Mouse (Mus musculus): Measurements from ENCODE around the gene Ppp1r16b. TPM values are rescaled to one million over a fixed set of nuclear protein-coding genes. Genes with fewer than 3 reads are reported as not detected.
A peak's percentile ranks its signal among the peaks of the same experiment; 100 is the strongest.

Ppp1r16b gene
- polyA plus RNA-seq, 1 experiment = 5.3 TPM

DNA sequence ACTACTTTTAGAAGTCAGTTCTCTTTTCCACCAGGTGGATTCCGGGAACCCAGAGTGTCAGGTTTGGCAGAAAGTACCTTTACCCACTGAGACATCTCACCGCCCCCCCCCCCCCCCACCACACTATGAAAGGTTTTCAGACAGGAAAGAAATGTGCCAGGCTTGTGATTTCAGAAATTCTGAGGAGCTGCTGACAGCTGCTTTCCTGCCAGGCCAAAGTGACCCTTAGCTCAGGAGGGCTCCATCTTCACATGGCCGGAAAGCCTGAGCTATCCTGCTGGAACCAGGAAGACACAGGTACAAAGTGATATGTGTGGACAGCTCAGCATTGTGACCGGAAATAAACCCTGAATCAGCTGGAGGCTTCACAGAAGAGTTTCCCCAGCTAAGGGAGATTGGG lies 56.9 kb downstream of the Ppp1r16b start:
- H3K4me1 ChIP-seq (ENCODE audit: control insufficient read depth, insufficient read depth, low read length) = peaks cover 6% of the 10 kb centered on the region
- TF ChIP-seq CTCF (IDR thresholded peaks at IDR 0.05; ENCODE audit: control insufficient read depth, insufficient read depth, low read length) (no peak), POLR2A (IDR thresholded peaks at IDR 0.05; ENCODE audit: borderline replicate concordance, control insufficient read depth, low read depth, low read length) (no peak)
- WGBS = 48% methylated on average over 4 of the region's 4 CpGs
- H3K4me3 ChIP-seq (replicated peaks; ENCODE audit: control insufficient read depth, low read depth, low read length) = no peak overlapping the region
- H3K27ac ChIP-seq (ENCODE audit: control insufficient read depth, insufficient read depth, low read depth, low read length, poor library complexity) = peak overlapping the region; percentile 95

DNA sequence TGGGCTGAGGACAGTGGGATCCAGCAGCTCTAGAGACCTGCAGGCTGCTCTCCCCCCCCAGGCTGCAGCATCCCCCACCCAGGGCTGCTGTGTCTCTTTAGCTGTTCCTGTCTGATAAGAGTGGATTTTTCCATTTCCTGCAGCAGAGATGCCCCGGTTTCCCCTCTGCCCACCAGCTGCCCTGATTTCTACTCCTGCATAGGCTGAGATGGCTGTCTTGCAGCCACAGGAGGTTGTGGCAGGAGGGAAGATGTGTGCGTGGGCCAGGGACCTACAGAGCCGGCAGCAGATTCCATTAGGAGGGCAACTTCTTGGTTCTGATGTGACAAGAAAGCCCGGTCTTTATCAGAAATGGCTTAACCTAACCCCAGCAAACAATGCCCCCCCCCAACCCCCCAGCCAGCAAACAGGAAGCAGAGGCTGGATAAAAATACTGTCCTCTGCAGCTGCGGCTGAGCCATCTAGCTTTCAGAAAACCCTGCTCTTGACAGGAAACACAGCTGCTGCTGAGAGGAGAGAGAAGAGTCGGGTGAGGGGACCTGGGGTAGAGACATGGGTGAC lies 57.9 kb downstream of the Ppp1r16b start:
- peak overlapping the region; percentile 95 for H3K27ac ChIP-seq (ENCODE audit: control insufficient read depth, insufficient read depth, low read depth, low read length, poor library complexity)
- TF ChIP-seq POLR2A (IDR thresholded peaks at IDR 0.05; ENCODE audit: borderline replicate concordance, control insufficient read depth, low read depth, low read length) (no peak), CTCF (IDR thresholded peaks at IDR 0.05; ENCODE audit: control insufficient read depth, insufficient read depth, low read length) (no peak)
- no peak overlapping the region for H3K4me3 ChIP-seq (replicated peaks; ENCODE audit: control insufficient read depth, low read depth, low read length)
- WGBS = 0% methylated on average over 6 of the region's 6 CpGs
- H3K4me1 ChIP-seq (ENCODE audit: control insufficient read depth, insufficient read depth, low read length) = peaks cover 5% of the 10 kb centered on the region

DNA sequence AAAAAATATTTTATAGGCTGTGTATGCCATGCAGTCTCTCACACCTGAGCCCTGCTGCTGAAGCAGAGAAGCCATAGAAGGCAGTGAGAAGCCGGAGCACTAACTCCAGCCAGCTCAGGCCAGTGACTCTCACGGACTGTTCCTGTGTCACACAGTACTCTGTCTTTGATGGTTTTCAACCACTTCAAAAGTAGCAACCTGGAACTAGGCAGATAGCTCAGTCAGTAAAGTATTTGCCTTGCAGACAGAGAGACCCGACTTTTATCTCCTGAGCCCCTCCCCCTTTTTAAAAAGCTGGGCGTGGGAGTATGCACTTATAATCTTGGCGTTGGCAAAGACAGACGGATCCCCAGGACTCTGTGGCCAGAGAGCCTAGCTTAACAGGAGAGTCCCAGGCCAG lies 58.6 kb downstream of the Ppp1r16b start:
- Histone ChIP-seq H3K27ac (ENCODE audit: control insufficient read depth, insufficient read depth, low read depth, low read length, poor library complexity) (peak overlapping the region; percentile 77), H3K4me1 (ENCODE audit: control insufficient read depth, insufficient read depth, low read length) (peaks cover 5% of the 10 kb centered on the region), H3K4me3 (replicated peaks; ENCODE audit: control insufficient read depth, low read depth, low read length) (no peak overlapping the region)
- TF ChIP-seq POLR2A (IDR thresholded peaks at IDR 0.05; ENCODE audit: borderline replicate concordance, control insufficient read depth, low read depth, low read length) (no peak), CTCF (IDR thresholded peaks at IDR 0.05; ENCODE audit: control insufficient read depth, insufficient read depth, low read length) (no peak)
- 28% methylated on average over 6 of the region's 6 CpGs for WGBS

DNA sequence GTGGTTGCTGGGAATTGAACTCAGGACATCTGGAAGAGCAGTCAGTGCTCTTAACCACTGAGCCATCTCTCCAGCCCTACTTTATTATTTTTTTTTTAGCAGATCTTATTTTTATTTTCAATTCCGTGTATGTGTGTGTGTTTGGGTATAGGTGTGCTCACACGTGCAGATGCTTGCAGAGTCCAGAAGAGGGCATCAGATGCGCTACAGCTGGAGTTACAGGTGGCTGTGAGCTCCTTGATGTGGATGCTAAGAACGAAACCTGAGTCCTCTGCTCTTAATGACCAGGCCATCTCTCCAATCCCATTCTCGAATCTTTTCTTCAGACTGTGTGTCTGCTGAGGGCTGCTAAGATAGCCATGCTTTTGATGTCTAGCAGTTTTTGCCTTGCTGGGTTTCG lies 61.1 kb downstream of the Ppp1r16b start:
- Histone ChIP-seq H3K4me1 (ENCODE audit: control insufficient read depth, insufficient read depth, low read length) (peaks cover 1% of the 10 kb centered on the region; the same call in 1 of the 2 replicates), H3K4me3 (replicated peaks; ENCODE audit: control insufficient read depth, low read depth, low read length) (no peak overlapping the region), H3K27ac (ENCODE audit: control insufficient read depth, insufficient read depth, low read depth, low read length, poor library complexity) (no peak overlapping the region)
- 80% methylated on average over 6 of the region's 6 CpGs for WGBS
- TF ChIP-seq CTCF (IDR thresholded peaks at IDR 0.05; ENCODE audit: control insufficient read depth, insufficient read depth, low read length) (no peak), POLR2A (IDR thresholded peaks at IDR 0.05; ENCODE audit: borderline replicate concordance, control insufficient read depth, low read depth, low read length) (no peak)

- Histone ChIP-seq H3K4me3 (replicated peaks; ENCODE audit: control insufficient read depth, low read depth, low read length) (no peak overlapping the region), H3K27ac (ENCODE audit: control insufficient read depth, insufficient read depth, low read depth, low read length, poor library complexity) (no peak overlapping the region), H3K4me1 (ENCODE audit: control insufficient read depth, insufficient read depth, low read length) (peaks cover 6% of the 10 kb centered on the region)
- no peak for TF ChIP-seq POLR2A (IDR thresholded peaks at IDR 0.05; ENCODE audit: borderline replicate concordance, control insufficient read depth, low read depth, low read length)
- TF ChIP-seq CTCF (IDR thresholded peaks at IDR 0.05; ENCODE audit: control insufficient read depth, insufficient read depth, low read length) = no peak
- WGBS = 55% methylated on average over 7 of the region's 7 CpGs
These were observed 63.0 kb downstream of the Ppp1r16b start for GRCm38 (mm10) chr2:158728061-158728815.

DNA sequence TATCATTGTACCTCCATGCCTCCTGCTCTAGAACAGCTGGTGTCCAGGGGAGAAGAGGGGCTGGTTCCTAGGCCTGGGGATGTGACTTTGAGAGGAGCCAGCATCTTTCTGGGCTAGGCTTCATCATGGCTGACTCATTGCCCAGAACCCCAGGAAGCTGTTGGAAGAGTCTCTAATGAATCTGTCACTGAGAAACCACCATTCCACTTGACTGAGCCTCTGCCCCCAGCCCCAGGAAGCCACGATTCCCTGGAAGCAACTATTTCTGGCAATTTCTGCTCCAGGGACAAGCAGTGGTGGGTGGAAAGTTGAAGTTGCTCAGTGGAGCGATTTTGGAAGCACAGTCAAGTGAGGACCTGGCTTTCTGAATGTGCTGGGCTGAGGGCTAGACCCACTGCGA lies 65.7 kb downstream of the Ppp1r16b start:
- TF ChIP-seq POLR2A (IDR thresholded peaks at IDR 0.05; ENCODE audit: borderline replicate concordance, control insufficient read depth, low read depth, low read length) (no peak), CTCF (IDR thresholded peaks at IDR 0.05; ENCODE audit: control insufficient read depth, insufficient read depth, low read length) (no peak)
- WGBS = 66% methylated on average over 3 of the region's 3 CpGs
- no peak overlapping the region for H3K27ac ChIP-seq (ENCODE audit: control insufficient read depth, insufficient read depth, low read depth, low read length, poor library complexity)
- peaks cover 6% of the 10 kb centered on the region for H3K4me1 ChIP-seq (ENCODE audit: control insufficient read depth, insufficient read depth, low read length)
- H3K4me3 ChIP-seq (replicated peaks; ENCODE audit: control insufficient read depth, low read depth, low read length) = no peak overlapping the region

DNA sequence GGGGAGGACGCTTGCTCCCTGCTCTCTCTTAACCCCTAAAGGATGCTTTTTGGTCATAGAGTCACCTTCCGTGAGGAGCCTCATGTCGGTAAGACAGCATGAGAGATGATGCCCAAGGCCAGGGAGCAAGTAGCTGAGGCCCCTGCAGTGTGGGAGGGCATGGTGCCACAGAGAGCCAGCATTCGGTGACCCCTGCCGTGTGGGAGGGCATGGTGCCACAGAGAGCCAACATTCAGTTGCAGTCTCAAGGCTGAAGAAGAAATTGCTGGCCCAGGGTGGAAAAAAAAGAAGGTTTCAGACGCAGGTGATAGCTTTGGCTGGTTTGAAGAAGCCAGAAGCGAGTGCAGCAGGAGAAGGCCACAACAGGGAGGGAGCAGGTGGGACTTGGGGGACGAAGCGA lies 67.3 kb downstream of the Ppp1r16b start:
- WGBS = 81% methylated on average over 9 of the region's 9 CpGs
- Histone ChIP-seq H3K4me1 (ENCODE audit: control insufficient read depth, insufficient read depth, low read length) (peaks cover 6% of the 10 kb centered on the region), H3K4me3 (replicated peaks; ENCODE audit: control insufficient read depth, low read depth, low read length) (no peak overlapping the region), H3K27ac (ENCODE audit: control insufficient read depth, insufficient read depth, low read depth, low read length, poor library complexity) (peak overlapping the region; percentile 33)
- TF ChIP-seq POLR2A (IDR thresholded peaks at IDR 0.05; ENCODE audit: borderline replicate concordance, control insufficient read depth, low read depth, low read length) = no peak
- no peak for TF ChIP-seq CTCF (IDR thresholded peaks at IDR 0.05; ENCODE audit: control insufficient read depth, insufficient read depth, low read length)

- TF ChIP-seq POLR2A (IDR thresholded peaks at IDR 0.05; ENCODE audit: borderline replicate concordance, control insufficient read depth, low read depth, low read length) (no peak), CTCF (IDR thresholded peaks at IDR 0.05; ENCODE audit: control insufficient read depth, insufficient read depth, low read length) (no peak)
- no peak overlapping the region for H3K4me3 ChIP-seq (replicated peaks; ENCODE audit: control insufficient read depth, low read depth, low read length)
- peak overlapping the region; percentile 33 for H3K27ac ChIP-seq (ENCODE audit: control insufficient read depth, insufficient read depth, low read depth, low read length, poor library complexity)
- peaks cover 6% of the 10 kb centered on the region for H3K4me1 ChIP-seq (ENCODE audit: control insufficient read depth, insufficient read depth, low read length)
- 82% methylated on average over 4 of the region's 4 CpGs for WGBS
These were observed 67.9 kb downstream of the Ppp1r16b start for GRCm38 (mm10) chr2:158733136-158733535.
